Mouse (Mus musculus) naive thymus-derived CD4-positive, alpha-beta T cell, adult 2 months (primary cell): Measurements from ENCODE around the gene Npepps.
"Not testable (repeated sequence)": the region's sequence is repeated elsewhere in the genome, so short reads cannot be mapped to it uniquely, and the experiment has no call there.

ENCODE experiments used
- DNase-seq: peaks from one replicate; pipeline ENCODE4 v3.0.0-alpha.2; 2011; ENCODE audit warnings: low read depth

Gene Npepps

DNA sequence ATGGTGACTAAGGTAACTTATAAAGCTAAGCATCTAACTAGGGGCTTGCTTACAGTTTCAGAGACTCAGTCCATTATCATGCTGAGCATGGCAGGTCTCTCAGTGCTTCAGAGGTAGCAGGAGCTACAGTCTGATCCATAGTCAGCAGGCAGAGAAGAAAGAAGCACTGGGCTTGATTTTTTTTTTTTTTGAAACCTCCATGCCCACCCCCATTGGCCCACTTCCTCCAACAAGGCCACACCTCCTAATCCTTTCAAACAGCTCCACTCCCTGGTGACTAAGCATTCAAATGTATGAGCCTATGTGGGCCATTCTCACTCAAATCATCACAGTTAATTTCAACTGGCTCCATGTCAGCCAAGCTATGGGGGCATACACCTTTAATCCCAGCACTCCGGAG lies 12.3 kb upstream of the Npepps start:
- DNase-seq: no peak

DNA sequence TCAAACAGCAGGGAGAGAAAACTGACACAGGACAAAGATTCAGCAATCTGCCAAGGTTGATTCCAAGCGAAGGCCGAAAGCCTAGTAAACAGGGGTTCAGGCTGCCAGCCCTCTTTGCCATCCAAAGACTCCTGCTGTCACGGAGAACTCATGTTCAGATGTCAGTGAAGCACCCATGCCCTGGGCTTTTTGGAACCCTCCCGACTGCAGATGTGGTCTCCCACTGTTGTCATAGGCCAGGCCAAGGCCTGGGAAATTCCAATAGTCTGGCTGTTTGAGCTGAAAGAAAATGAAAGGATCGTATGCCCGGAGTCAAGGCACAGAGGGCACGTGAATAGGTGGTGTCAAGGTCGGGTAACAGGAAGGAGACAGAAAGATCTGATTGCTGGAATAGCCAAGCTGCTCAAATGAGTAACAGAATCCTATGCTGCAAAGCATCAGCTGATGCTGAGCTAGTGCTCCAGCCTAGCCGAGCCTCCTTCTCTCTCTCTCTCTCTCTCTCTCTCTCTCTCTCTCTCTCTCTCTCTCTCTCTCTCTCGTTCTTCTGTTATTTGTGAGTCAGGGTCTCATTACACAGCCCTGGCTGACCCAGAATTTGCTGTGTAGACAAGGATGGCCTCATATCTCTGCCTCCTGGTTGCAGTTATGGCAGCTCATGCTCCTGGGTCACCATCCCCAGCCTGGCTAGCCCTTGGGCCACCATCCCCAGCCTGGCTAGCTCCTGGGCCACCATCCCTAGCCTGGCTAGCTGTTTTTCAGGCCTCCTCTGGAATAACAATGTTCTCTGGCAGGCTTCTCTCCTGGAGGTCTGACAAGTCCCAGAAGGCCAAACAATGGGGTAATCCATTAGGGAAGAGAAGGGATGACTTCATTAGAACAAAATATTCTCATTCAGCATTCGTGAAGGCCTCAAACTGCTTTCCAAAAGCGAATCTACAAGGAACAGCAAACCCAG lies 9.1 kb upstream of the Npepps start:
- no peak for DNase-seq

DNA sequence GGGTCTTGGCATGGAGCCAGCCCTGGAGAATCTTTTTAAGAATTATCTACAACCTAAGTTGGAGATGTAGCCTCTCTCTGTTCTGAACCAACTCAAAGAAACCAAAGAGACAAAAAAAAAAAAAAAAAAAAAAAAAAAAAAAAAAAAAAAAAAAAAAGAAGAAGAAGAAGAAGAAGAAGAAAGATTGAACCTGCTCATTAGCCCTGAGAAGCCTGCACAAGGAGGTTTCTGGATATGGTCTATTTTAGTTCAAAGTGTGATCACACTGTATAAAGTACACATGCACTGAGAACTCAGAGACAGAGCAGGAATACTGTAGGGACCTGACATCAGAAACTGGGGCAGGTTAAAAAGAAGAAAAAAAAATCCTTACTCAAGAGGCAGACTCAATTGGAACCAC lies 7.2 kb upstream of the Npepps start:
- no peak for DNase-seq

DNA sequence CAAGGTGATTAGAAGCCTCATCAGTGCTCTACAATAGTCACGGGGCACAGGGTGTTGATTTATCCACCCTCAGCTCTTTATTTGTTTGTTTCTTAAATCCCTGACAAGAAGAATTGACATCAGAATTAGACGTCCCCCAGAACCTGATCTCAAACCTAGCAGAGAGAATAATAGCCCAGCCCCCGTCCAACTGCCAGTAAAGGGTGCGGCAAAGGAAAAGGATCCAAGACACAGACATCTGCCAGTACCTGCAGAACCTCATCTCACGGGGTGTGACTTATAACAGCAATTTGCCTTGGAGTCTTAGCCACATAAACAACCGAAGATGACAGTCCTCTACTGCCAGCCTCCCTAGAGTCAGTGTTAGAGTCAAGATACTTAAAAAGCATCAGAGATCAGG lies 6.5 kb upstream of the Npepps start:
- DNase-seq: no peak

DNA sequence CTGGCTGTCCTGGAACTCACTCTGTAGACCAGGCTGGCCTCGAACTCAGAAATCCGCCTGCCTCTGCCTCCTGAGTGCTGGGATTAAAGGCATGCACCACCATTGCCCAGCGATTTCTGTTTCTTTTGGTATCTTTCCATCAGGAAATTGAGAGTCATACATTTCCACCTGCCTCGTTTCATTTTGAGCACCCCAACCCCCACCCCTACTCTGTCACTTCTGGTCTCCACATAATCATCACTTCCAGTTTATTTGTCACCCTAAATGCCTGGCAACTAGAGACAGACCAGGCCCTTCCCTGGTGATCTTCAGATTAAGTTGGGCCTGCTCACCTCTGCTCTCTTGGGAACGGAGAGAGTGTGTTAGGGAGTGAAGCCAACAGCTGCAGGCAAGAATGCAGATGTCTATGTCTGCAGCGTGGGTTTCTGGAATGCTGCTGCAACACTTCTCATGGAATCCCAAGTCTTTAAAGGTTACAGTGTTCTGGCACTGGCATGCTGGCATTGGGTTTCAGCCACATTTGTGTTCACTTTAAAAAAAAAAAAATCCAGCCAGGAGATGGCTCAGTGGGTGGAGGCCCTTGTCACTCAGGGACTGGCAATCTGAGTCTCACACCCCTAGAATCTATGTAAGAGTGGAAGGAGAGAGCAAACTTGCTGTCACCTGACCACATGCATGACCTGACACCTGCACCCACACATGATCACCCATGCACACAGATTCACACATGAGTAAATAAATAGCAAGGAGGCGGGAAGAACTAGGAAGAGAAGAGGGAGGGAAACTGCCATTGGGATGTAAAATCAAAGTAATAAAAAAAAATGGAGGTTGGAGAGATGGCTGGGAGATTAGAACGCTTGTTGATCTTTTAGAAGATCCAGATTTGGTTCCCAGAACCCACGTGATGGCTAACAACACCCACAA lies 5.7 kb upstream of the Npepps start:
- no peak for DNase-seq

DNA sequence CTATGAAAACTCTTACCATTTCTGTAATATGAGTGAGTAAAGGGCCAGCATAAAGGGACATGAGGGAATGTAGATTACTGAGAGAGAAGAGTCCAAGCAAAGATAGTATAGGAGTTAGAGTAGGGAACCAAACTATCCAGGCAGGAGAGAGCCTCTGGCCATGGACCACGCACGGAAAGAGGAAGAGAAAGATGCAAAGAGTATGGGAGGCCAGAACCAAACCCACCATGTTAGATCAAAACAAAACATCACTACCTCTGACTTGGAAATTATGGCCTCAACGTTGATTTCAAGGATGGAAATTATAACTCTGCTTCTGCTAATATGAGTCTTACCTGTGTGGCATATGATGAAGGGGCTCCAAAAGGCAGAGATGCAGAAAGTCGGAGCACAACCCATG lies 4.4 kb upstream of the Npepps start:
- no peak for DNase-seq

DNA sequence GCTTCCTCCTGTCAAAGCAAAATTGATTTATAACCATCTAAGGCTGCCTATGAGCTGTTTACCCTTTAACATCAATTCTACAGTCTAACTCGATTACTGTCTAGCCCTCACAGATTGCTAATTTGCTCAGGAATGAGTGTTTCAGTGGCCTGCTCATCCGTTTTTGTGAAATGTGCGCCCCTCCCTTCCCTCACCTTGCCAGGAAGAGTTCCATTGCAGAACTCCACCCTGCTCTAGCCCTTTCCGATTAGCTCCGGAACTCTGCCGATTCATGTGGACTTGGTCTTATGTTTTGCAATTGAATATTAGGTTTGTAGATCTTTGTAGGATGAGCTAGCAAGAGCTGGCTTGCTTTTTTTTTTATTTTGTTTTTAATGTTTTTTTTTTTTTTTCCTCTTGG lies 1.7 kb upstream of the Npepps start:
- no peak for DNase-seq

DNA sequence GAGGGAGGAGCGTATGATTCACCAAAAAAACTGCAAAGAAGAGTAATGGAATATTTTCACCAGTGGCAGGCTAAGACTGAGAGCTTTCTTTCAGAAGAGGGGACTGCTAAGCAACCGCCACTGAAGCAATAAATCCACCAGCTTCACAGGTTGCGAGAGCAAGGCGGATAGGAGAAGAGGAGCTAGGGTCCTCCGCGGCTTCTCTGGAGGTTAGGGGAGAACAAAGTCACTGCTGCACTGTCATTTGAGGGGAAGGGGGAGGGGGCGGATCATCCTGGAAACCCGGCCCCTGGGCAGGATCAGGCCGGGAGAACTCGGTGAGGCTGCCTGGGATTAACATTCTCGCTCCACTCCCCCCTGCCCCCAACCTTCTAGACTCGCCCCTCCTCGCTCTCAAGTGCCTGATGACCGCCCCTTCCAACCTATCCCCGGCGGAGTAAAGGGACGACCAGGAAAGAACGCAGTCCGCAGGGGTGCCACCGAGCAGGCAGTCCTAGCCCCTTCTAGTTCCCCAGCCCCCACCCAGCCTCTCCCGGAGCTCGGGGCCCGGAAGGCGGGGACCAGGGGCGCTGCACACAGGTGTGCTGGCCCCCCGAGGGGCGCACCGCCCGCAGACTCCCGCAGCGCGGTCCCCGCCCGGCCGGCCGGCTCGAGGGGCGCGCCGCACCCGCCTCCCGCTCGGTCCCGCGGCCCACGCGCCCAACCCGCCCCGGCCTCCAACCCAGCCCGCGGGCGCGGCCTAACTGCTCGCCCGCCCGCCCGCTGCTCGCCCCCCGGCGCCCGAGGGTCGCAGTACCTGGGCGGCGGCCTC lies 828 bp downstream of the Npepps start:
- peak; percentile 59 for DNase-seq

DNA sequence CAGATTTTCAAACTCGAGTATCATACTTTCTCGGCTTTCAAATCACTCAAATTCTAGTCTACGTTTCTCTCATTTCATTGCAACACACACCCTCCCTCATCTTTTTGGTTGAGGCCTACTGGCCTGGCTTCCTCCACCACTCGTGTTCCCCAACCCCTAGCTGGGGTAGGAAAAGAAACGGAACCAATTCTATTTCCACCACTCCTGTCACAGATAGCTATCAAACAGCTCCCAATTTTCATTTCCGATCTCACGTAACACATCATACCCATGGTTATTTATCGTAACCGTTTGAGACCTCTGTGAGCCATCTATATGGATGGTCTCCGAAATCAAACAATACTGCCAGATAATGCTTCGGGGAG lies 1.4 kb downstream of the Npepps start:
- no peak for DNase-seq

DNA sequence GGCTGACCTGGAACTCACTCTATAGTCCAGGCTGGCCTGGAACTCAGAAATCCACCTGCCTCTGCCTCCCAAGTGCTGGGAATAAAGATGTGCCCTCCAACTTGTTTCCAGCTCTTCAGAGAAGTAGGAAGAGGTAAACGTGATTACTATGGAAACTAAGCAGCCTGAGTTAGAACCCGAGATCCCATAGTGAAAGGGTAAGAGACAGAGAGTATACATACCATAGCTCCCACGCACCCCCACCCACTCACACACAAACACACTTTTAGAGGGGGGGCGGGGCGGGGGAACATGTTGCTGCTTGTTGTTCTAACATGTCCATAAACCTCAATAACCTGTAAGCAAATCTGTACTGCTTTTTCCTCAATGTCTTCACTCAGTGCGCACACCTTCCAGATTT lies 2.0 kb downstream of the Npepps start:
- DNase-seq: no peak

DNA sequence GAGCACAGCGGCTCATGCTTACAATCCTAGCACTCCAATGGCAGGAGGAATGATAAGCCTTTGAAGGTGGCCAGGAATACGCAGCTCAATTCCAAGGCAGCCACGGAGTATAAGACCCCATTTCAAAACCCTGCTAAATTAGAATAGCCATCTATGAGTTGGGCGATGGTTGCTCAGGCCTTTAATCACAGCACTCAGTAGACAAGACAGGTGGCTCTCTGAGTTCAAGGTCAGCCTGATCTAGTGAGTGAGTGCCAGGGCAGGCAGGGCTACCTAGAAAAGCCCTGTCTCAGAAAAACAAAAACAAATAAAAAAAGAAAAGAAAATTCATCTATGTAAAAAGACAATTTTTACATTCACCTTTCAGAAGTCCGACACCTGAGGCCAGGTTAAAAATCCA lies 3.3 kb downstream of the Npepps start:
- DNase-seq: no peak

DNA sequence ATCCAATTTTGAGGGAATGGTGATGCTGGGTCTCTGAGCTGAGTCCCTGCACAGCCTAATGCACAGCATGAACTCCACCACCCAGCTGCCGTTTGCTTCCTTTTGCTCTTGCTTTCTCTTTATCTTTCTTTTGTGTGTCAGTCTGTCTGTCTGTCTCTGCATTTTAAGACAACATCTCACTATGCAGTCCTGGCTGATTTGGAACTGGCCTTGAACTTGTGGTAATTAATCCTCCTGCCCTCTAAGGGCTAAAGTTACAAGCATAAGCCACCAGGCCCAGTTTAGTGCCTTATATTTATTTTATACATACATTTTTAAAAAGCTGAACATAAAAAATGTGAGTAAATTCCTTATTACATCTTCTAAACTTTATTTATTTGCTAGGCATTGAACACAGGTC lies 4.4 kb downstream of the Npepps start:
- no peak for DNase-seq

DNA sequence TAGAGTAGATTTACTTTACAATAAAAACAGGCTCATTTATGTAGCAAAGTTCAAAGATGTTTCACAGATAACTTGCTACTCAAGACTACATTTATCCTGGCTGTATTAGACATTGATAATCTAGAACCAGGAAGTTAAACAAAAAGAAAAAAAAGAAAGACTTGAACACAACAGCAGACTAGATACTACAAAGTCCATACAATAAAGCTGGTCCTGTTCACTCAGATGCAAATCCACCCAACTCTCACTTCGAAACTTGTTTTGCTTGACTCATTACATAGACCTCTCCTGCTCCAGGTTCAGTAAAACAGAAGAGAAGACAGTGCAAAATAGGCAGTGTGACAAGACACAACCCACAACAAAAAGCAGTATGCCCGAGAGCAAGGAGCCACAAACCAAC lies 5.1 kb downstream of the Npepps start:
- DNase-seq: peak; percentile 44

DNA sequence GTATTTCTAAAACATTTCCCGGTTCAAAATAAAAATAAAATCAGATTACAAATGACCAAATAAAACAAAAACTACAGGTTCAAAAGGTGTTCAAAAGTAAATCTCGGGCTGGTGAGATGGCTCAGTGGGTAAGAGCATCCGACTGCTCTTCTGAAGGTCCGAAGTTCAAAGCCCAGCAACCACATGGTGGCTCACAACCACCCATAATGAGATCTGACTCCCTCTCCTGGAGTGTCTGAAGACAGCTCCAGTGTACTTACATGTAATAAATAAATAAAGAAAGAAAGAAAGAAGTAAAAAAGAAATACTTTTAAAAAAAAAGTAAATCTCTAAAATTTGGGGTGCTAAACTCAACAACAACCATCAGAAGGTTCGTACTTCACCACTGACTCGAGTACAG lies 5.5 kb downstream of the Npepps start:
- not testable (repeated sequence) for DNase-seq

DNA sequence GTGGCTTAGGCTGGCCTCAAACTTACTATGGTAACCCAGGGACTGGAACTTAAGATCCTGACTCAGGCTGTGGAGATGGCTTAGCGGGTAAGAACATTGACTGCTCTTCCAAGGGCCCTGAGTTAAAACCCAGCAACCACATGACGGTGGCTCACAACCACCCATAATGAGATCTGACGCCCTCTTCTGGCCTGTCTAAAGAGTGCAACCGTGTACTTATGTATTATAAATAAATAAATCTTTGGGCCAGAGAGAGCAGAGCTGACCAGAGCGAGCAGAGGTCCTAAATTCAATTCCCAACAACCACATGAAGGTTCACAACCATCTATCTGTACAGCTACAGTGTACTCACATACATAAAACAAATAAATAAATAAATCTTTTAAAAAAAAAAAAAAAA lies 6.8 kb downstream of the Npepps start:
- peak; percentile 45 for DNase-seq

DNA sequence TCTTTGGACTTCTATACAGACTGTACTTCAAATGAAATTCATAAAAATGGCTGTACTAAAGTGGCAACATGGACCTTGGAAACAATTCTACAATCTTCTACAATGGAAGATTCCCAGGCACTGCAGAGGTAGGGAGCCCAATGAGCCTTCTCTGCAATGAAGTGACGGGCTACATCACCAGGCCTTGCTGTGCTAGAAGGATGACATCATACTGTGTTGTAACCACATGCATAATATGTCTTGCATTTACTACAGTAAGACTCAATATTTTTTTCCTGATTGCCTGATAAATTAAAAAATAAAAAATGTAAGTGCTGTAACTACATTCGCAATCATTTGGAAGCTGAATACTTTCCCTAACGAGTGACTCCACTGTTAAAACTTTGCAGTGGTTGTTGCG lies 7.6 kb downstream of the Npepps start:
- DNase-seq: no peak

DNA sequence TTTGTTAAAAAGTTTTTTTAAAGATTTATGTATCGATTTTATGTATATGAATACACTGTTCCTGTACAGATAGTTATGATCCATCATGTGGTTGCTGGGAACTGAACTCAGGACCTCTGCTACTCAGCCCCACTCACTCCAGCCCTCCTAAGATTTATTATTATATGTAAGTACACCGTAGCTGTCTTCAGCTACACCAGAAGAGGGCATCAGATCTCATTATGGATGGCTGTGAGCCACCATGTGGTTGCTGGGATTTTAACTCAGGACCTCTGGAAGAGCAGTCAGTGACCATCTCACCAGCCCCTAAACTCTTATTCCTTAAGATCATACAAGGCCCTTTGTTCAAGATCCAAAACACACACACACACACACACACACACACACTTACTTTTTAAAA lies 10.4 kb downstream of the Npepps start:
- DNase-seq: not testable (repeated sequence)

DNA sequence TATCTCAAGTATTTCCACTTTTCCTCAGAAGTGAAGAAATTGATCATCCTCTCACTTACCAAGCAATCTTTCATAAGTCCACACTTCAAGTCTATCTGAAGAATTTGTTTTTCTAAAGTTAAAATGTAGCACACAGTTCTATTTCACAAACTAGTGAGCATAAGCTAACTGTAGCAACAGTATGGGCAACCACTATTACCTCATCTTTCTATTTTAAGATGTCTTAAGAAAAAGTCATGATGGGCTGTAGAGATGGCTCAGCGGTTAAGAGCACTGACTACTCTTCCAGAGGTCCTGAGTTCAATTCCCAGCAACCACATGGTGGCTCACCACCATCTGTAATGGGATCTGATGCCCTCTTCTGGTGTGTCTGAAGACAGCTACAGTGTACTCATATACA lies 13.9 kb downstream of the Npepps start:
- not testable (repeated sequence) for DNase-seq

DNA sequence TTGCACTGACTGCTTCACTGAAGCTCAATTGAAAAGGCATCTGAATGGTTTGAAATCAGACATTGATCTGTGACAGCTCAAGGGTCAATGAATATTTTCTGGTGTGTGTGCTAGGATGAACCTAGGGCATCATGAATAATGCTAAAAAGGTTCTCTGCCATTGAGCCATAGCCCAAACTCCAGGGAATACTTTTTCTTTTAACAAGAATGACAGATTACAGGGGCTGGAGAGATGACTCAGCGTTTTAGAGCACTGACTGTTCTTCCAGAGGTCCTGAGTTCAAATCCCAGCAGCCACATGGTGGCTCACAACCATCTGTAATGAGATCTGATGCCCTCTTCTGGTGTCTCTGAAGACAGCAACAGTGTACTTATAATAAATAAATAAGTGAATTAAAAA lies 30.8 kb downstream of the Npepps start:
- not testable (repeated sequence) for DNase-seq

DNA sequence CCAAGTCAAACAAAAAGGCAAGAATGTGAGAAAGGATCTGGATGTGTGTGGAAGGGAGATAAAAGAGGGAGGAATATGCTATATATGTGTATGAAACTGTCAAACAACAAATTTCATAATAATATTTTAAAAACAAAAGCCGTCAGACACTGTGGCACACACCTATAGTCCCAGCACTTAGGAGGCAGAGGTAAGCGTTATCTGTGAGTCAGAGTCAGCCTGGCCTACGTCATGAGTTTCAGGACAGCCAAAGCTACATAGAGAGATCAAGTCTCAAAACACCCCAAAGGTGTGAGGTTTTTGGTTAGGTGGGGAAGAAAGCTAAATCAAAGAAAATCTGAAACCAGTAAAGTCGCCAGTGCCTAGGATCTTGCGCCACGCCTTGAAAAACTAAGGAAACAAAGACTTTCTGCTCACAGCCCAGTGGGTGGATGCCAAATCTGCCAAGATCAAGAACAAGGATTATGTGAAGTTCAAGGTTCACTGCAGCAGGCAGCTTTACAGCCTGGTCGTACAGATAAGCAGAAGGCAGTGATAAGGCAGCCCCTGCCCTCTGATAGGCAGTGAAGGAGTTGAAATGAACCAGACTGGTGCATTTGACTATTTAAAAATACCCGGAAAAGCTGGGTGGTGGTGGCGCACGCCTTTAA lies 33.8 kb downstream of the Npepps start:
- DNase-seq: no peak

DNA sequence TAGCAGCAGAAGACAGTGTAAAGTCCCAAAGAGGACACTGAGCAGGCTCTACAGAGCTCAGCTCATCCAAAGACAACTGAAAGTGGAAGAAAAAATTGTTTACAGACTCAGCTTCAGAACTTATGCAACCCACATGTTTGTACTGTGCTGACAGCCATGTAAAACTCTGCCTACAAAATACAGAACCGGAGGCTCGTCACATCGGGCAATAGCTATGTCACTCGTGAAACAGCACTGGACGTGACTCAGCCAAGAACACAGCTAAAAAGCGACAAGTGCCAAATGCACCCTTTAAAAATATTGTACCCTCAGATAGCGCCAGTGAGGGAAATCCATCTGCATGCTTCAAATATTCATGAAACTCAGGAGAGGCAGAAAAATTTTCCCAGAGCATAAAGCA lies 39.1 kb downstream of the Npepps start:
- no peak for DNase-seq

DNA sequence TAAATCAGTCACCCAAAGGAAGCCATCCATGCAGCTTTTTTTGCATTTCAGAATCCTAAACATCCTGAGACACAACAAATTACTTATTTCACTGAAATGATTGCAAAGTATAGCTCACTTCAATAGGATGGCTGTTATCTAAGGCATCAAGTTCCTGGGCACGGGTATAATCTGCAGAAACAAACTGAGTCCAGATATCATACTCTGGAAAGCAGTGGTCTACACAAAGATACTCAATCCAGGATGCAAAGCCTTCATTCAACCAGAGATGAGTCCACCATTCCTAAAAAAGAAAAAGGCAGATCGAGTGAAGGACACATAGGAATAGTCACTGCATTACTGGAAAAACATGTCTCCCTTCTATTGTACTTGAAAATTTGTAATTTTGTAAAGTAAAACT lies 42.5 kb downstream of the Npepps start:
- DNase-seq: no peak
